Mouse (Mus musculus): ENCODE data around the gene C1qtnf12.

C1qtnf12 gene

DNA sequence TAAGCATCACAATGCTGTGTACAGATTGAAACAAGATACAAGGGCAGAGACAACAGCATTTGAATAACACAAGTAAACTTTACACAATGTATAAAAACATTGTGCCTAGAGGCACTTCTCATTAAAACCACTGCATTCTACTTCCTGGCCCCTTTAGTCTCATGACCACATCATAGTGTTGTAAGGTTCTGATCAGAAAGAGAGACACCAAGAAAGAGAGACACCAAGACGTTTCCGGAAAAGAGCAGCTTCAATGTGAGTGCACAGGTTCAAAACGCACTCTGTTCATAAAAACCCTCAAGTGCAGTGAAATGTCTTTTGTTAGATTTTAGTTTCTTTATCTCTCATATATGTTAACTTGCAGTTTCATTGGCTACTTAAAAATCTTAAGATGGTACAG, 42.0 kb downstream of the C1qtnf12 start:
- no peak for DNase-seq (ENCODE audit: low spot score)

DNA sequence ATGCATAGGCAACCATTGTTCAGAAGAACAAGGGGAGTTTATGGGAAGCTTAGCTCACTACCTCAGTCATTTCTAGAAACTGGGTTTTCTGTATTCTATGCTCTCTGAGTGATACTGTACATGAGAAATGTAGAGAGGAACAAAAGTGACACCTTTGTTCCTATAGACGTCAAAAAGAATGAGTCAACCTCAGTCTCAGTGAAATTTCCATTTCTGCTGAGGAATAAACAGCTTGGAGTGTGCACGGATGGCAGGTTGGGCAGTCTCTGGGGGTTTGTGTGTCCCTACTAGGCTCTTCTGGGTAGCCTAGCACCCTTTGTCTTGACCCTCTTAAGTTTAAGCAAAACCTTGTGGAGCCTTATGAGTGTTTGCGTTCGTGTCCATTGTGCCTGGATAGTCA, 46.3 kb downstream of the C1qtnf12 start:
- no peak for DNase-seq (ENCODE audit: low spot score)

DNA sequence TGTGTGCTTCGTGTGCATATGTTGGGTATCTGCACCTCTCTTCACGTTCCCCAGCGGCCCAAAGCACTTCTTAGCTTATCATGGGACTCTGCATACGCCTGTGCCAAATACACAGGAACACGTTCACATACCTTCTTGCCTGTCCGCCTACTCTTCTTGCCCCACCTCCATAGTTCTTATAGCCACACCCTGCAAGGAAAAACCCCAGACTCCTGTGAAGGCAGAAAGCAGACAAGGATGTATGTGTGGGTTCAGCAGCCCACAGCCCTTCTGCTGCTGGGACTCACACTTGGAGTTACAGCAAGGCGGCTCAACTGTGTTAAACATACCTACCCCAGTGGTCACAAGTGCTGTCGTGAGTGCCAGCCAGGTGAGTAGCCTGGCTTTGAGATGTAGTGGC, 51.5 kb downstream of the C1qtnf12 start, which contains the start of gene Tnfrsf4:
Gene Tnfrsf4 (plus strand): TSS at position 207 of the 400 bp plus-strand sequence.
- no peak for DNase-seq (ENCODE audit: low spot score)

DNA sequence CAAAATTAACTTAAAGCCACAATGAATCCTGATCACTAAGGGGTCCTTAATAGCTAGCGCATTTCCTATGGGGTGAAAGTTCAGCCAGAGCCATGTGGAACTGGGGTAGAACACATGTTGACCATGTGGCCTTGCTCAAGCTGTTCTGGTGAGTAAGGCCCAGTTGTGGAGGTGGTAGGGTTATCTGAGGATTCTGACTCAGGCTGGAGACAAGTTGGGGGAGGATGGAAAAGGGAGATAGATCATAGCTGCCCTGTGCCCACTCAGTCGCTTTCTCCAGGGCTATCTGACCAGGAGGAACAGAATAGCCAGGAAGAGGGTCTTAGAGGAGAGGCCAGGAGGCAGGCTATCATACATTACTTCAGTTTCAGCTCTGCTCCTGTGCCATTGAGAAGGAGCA, 52.3 kb downstream of the C1qtnf12 start:
- no peak for DNase-seq (ENCODE audit: low spot score)
